Mouse (Mus musculus) brain, embryonic 14.5 days (tissue): Measurements from ENCODE around the gene Ankrd40.

Source experiments
- CTCF ChIP-seq: fragments of 200-500 bp; IDR thresholded peaks from 2 replicates; pipeline ENCODE4 v1.5.1; 2012; ENCODE audit warnings: inconsistent platforms, mild to moderate bottlenecking, moderate library complexity, borderline replicate concordance; ENCODE audit not compliant: insufficient read depth, insufficient read length; ENCODE audit errors: extremely low read depth
- POLR2A ChIP-seq: fragments of 200-500 bp; IDR thresholded peaks from 2 replicates; pipeline ENCODE4 v1.6.1; 2012; ENCODE audit warnings: mild to moderate bottlenecking, inconsistent platforms, borderline replicate concordance; ENCODE audit not compliant: poor library complexity, insufficient read depth, insufficient read length, severe bottlenecking; ENCODE audit errors: extremely low read depth

DNA sequence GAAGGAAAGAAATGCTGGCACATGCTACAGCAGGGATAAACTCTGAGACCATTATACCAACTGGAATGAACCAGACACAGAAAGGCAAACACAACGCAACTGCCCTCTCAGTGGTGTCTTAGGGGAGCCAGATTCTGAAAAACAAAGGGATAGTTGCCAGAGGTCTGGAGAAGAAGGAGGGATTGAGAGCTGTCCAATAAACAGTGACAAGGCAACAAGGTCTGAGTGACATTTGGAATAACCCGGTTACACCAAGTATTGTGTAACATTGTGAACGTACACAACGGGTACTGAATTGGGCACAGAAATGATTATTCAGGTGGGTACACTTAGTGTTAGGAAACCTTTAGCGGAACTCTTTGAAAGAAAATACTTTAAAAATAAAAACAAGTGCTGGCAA is 34.3 kb downstream of the Ankrd40 start:
- TF ChIP-seq CTCF: no peak
- no peak for TF ChIP-seq POLR2A
